Mouse (Mus musculus) regulatory T cell (primary cell): ENCODE data around the gene Pmch.

Experiments used
- in situ Hi-C: fragments of 300-600 bp; cut with MboI, MseI; formaldehyde crosslinking; loops from one replicate; pipeline ENCODE4 v1.15.1; 2025; ENCODE audit warnings: high pct_unique_total_duplicates

Pmch gene

DNA sequence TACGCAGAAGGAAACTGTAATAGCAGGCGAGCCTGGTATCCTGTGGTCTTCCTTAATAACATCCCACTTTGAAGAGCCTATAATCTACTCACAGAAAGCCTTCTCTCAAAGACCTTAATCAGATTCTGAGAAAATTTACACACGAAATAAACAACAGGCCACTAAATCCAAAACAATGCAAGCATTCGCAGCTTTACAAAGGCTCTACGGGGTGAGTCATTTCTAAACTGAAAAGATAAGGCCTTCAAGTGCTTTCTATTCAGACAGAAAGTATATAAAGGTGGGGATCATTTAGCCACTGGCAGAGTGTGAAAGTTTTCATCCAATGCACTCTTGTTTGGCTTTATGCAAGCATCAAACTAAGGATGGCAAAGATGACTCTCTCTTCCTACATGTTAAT, at the start of gene Pmch:
Pmch (plus strand) TSS at position 301 of the 400 bp plus-strand sequence.
- in situ Hi-C loops, result no loop called here

DNA sequence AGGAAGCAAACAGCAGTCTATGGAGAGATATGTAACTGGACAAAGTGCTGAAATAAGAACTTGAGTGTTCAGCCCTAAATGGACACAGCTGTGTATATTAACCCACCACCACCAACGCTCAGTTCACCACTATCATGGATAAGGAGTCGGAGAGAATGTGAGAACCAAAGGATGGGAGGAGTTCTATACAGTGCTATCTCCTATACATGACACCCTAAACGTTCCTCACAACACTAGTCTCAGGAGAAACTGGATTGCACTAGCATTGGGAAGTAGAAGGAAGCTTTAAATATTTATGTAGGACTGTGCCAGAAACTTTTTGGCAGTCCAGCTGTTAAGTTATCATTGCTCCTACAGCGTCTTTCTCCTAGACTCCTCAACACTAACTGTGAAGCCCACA, 46.6 kb upstream of the Pmch start:
- in situ Hi-C loops, result no loop called here

DNA sequence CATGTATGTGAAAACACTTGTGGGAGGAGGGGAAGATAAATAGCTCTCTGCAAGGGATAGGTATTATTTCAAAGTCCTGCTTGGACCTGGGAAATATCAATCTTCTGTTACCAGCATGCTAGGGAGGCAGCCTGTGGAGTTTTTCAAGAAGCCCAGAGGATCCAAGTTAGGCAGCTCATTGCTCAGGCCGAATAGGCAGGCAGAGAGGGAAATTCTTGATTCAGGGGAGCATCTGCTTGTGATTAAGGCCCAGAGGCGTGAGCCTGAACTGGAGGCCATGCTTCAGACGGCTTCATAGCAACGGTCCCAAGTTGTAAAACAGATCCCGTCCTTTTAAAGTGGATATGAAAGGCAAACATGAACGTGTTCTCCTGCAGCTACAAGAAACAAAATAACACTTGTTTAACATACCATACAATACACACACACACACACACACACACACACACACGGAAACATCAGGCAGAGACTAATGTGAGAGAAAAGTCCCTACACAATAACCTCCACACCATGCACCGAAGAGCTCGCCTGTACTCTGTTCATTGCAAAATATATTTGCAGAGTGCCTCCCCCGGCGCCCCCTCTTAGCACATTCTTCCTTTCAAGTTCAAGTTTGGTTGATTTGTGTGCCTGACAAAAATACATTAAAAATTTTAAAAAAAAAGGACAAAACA, 44.6 kb upstream of the Pmch start:
- in situ Hi-C loops, result no loop called here

DNA sequence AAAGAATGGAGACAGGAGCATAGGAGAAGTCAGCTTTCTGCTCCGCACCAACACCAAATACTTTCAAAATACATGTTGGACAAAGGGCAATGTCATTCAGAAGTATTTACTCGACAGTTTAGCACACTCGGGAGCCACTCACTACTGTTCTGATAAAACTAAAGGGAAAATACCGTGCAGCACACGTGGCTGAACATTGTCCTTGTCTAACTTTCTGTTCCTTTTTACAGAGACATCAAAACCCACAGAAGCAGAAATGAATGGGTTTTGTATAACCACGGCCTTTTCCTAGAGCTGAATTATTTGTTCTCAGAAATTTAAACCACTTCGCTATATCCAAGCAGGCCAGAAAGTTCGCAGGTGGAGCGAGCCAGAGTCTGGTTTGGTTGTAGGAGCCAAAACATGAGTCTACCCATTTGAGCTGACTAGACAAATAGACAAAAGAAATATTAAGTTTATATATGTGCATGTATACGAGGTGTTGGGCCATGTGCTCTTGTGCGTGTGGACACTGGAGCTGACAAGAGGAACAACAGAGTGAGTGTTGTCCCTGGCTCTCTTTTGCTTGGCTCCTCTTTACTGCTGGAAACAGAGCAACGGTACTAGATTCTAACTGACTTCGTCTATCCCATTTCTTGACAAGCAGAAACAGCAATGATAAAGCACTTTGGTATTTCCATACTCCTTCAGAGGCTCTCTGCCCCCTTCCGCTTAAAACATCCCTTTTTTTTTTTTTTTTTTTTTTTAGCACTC, 36.5 kb upstream of the Pmch start:
- in situ Hi-C loops, result no loop called here

DNA sequence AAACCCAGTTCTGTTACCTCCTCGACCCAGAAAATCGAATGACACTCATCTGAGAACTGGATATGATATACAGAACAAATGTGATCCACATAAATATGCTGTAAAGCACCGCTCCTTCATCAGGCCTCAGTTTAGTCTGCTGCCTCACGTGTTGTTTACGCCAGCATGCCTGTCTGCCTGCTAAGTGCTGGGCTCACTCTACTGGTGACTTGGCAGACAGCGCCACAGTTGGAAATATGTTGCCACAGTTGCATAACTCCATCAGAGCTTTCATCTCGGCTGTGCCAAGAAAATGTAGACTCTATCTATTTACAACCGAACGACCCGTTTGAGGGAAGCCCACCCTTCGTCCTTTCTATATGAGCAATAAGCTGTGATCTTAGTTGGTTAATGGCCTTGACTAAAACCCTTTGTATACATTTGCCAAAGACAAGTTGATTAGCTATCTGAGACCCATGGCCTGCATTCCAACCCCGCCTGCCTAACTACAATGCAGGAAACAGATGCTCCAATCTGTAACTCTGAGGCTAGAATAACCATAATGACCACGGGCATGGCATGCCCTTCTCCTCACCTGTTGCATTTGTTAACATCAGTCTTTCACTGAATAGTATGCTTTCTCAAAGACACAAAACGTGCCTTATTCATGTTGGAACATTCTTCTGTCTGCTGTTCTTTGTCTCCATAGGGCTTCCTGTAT, 33.8 kb upstream of the Pmch start:
- in situ Hi-C loops, result no loop called here

DNA sequence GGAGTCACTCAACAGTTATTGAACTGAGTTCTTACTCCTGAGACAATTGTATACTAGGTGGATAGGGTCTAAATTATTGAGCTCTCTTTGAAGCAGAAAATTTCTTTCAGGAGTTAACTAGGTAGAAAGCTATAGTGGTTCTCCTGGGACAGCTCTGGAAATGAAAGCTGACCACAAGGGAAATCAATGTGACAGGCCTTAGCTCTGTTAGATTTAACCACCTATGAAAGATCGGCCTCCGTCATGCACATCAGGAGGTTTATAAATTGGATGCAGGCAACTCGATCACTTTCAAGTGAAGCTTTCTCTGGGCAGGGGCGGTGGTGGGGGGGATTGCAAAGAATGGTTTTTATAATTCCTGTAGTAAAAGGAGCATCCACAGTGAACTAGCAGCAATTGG, 27.4 kb upstream of the Pmch start:
- in situ Hi-C loops, result loop anchor here (10.0 kb wide), 1 partner anchor 261 kb away; no protein-coding TSS in a partner anchor

DNA sequence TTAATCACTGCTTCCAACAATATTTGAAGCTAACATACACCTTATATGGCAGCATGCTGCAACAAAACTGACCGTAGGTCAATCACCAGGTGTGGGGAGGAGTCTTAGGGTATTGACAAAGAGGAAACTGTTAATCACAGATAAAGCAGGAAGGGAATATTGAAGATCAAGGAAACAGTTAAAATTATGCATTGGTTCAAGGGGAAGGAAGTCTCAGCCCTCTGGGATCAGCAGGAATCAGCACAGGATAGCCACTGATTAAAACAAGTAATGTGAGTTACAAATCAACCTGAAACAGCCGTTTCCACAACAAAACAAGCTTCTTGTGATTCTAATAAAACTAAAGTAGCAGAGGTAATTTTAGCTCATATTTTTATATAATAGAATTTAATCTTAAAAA, 26.0 kb upstream of the Pmch start:
- in situ Hi-C loops, result loop anchor here (10.0 kb wide), 1 partner anchor 260 kb away; no protein-coding TSS in a partner anchor

DNA sequence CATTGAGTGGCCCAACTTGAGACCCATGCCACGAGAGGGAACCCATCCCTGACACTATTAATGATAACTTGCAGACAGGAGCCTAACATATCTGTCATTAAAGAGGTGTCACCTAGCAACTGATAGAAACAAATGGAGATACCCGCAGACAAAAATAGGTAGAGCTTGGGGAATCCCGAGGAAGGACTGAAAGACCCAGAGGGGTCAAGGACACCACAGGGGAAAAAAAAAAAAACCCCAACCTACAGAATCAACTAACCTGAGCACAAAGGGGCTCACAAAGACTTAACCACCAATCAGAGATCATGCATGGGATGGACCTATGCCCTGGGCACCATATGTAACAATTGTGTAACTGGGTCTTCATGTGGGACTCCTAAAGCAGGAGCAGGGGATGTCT, 23.5 kb upstream of the Pmch start:
- in situ Hi-C loops, result loop anchor here (10.0 kb wide), 1 partner anchor 257 kb away; no protein-coding TSS in a partner anchor

DNA sequence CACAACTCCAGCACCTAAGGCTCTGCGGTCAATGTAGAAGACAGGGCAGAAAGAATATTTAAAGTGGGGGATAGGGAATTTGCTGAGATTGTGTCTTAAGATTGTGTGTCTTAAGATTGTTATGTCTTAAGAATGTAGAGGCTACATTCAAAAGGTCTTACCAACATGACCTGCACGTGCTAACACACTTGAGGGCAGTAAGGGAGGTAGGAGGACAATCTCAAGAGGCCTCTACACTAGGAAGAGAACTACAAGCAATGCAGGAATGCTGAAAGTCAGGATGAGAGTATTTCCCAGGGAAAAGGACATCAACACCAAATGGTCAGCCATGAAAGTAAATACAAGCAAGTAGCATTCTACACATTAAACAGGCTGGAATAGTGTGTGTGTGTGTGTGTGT, 15.3 kb downstream of the Pmch start:
- in situ Hi-C loops, result no loop called here

DNA sequence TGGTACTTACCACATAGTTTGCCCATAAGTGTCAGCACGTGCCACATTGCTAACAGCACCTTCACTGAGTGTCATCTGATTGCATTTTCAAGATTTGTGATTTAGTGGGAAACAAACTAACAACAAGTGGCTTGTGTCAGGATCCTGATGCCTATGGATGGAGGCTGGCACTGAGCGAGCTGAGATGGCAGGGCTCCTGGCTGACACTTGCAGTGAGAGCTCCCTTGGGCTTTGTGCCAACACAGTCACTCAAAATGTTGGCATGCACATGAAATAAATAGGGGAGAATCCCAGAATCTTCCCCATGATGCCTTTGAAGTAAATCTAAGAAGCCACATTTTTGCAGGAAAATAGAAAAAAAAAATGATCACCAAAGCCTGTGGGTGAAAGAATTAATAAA, 22.4 kb downstream of the Pmch start:
- in situ Hi-C loops, result no loop called here

DNA sequence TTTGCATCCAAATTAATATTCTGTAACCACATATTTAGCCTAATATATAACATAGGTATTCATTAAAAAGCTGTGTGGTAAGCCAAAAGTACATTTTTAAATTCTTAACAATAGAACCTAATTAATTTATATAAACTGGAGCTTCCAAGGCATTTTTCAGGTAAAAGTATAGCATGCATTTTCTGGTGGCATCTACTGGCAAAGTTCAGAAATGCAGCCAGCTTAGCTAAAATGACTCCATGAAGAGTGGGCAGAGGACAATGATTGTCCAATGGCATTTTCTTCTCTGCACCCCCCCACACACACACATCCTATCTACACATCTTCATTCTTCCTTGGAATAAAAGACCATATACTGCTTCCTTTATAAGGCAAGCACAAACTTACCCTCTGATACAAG, 28.8 kb downstream of the Pmch start:
- in situ Hi-C loops, result no loop called here

DNA sequence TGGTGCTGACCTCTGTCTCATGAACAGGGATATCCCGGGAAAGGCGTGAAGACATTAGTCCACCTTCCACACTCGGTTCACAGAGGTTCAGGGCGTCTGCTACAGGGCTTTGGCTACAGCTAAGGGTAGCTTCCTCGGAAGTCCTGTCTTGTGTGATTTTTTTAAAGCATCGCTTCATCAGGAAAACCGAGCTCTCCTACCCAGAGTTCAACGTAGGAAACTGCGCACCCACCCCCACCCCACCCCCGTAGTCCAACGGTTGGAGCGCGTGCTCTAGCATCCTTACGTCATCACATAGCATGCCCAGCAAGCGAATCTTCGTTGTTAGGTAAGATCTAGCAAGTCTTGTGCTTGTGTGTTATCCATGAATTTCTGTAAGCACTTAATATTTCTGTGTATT, 44.8 kb downstream of the Pmch start:
- in situ Hi-C loops, result no loop called here
